Comparison of ENCODE assay signal across 7 mouse cellular contexts in the genomic region with DNA sequence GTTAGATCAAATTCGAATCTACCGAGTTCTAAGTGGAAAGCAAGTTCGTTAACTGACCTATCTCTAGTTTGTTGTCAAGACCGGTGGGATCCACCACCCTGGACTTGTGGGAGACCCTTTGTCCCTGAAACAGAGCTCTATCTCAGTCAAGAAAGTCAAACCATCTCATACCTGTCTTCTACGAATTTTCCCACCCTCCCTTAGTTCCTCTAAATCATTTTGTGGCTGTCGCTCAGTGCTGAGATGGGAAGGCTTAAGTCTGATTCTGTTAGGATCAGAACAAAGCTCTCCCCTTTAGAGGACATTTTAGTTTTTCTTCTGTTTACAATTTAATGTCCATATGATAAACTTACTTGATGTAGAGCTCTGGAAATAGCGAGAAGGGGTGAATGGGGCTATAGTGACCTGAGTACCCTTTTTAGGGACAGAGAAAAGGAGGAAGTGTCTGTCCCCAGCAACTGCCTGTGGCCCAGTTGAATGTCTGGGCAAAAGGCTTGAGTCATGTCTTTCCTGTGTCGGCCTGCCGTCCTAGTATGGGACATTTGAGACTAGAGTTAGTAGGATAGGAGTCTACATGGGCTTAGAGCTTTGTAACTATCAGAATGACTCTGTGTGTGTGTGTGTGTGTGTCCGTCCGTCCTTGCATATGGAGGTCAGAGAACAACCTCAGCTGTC. TPM values are rescaled to one million over a fixed set of nuclear protein-coding genes. Genes with fewer than 3 reads are reported as not detected.
DNase-seq lines count a peak whose midpoint lies in the region; ATAC-seq and TF ChIP-seq lines count a peak whose summit lies in the region.

No protein-coding gene starts in this region.

- peak overlapping the region; percentile 70 for H3K4me2 ChIP-seq in forebrain, embryonic 12.5 days
- H3K4me2 ChIP-seq in limb, embryonic 14.5 days (replicated peaks; ENCODE audit: low read depth, low read length, severe bottlenecking): peak overlapping the region; percentile 93
- peak overlapping the region; percentile 93 for H3K4me2 ChIP-seq in stomach, embryonic 15.5 days

- H3K4me3 ChIP-seq in forebrain, embryonic 12.5 days (replicated peaks): peak overlapping the region; percentile 68
- H3K4me3 ChIP-seq in limb, embryonic 14.5 days (replicated peaks; ENCODE audit: low read length): peak overlapping the region; percentile 59
- H3K4me3 ChIP-seq in stomach, embryonic 15.5 days (replicated peaks): peak overlapping the region; percentile 87

- H3K9me3 ChIP-seq in forebrain, embryonic 12.5 days: no peaks in the 10 kb centered on the region
- no peaks in the 10 kb centered on the region for H3K9me3 ChIP-seq in limb, embryonic 14.5 days (ENCODE audit: control insufficient read depth, low read length)
- H3K9me3 ChIP-seq in stomach, embryonic 15.5 days: no peaks in the 10 kb centered on the region

- no peak for ATAC-seq in forebrain, embryonic 12.5 days (ENCODE audit: low FRiP score)
- no peak for ATAC-seq in limb, embryonic 14.5 days (ENCODE audit: low FRiP score, low read depth)
- no peak for ATAC-seq in stomach, embryonic 15.5 days (ENCODE audit: insufficient read depth, low FRiP score, low read depth)
- ATAC-seq in inflammation-experienced regulatory T-cells, adult 6 months: no peak

- DNase-seq in retina, postnatal 1 day: peak; percentile 21
- no peak for DNase-seq in retina, embryonic 14.5 days (ENCODE audit: low spot score)
- DNase-seq in limb, embryonic 14.5 days (ENCODE audit: low spot score): no peak
- no peak for DNase-seq in testis, postnatal 10 days (ENCODE audit: low spot score)

- H3K36me3 ChIP-seq in forebrain, embryonic 12.5 days (replicated peaks): no peaks in the 10 kb centered on the region
- H3K36me3 ChIP-seq in limb, embryonic 14.5 days (ENCODE audit: control insufficient read depth, insufficient read depth, low read length): no peaks in the 10 kb centered on the region
- H3K36me3 ChIP-seq in stomach, embryonic 15.5 days: no peaks in the 10 kb centered on the region

- H3K27me3 ChIP-seq in forebrain, embryonic 12.5 days: no peaks in the 10 kb centered on the region
- H3K27me3 ChIP-seq in limb, embryonic 14.5 days (ENCODE audit: control insufficient read depth, insufficient read depth, low read length): no peaks in the 10 kb centered on the region
- H3K27me3 ChIP-seq in stomach, embryonic 15.5 days (replicated peaks): no peaks in the 10 kb centered on the region

- WGBS in forebrain, embryonic 12.5 days: 59% methylated on average over 11 of the region's 11 CpGs
- WGBS in limb, embryonic 14.5 days: 65% methylated on average over 11 of the region's 11 CpGs
- 49% methylated on average over 11 of the region's 11 CpGs for WGBS in stomach, embryonic 15.5 days

- no peak overlapping the region for H3K27ac ChIP-seq in forebrain, embryonic 12.5 days
- H3K27ac ChIP-seq in limb, embryonic 14.5 days (replicated peaks; ENCODE audit: low read depth, low read length): no peak overlapping the region
- H3K27ac ChIP-seq in stomach, embryonic 15.5 days: no peak overlapping the region

- H3K9ac ChIP-seq in forebrain, embryonic 12.5 days: peak overlapping the region; percentile 85
- H3K9ac ChIP-seq in limb, embryonic 14.5 days (ENCODE audit: low read depth, low read length, severe bottlenecking): peak overlapping the region; percentile 4; the same call in 1 of the 2 replicates
- H3K9ac ChIP-seq in stomach, embryonic 15.5 days: peak overlapping the region; percentile 72; the same call in 1 of the 2 replicates

- no peak for TF ChIP-seq POLR2A in limb, embryonic 14.5 days (IDR thresholded peaks at IDR 0.05; ENCODE audit: borderline replicate concordance, extremely low read depth, insufficient read depth, insufficient read length)

- peaks cover 25% of the 10 kb centered on the region for H3K4me1 ChIP-seq in forebrain, embryonic 12.5 days
- H3K4me1 ChIP-seq in limb, embryonic 14.5 days (ENCODE audit: control insufficient read depth, insufficient read depth, low read length): peaks cover 7% of the 10 kb centered on the region; the same call in 1 of the 2 replicates
- peaks cover 12% of the 10 kb centered on the region; the same call in 1 of the 2 replicates for H3K4me1 ChIP-seq in stomach, embryonic 15.5 days

RNA-seq across cellular contexts. Expression of gene Mgat5, which starts 2.2 kb away (rescaled TPM):
- 9.7 and 10.5 TPM in 2 replicates for polyA plus RNA-seq in forebrain, embryonic 12.5 days (2016; fragmentation: Nextera tagmentation; extraction: Ambion mirVana)
- 8.4 and 8.8 TPM in 2 replicates for polyA plus RNA-seq in limb, embryonic 14.5 days (2012; rRNA removed)
- 6.6 and 7.9 TPM in 2 replicates for polyA plus RNA-seq in limb, embryonic 14.5 days (2014; fragmentation: Nextera tagmentation; extraction: Ambion mirVana)
- polyA plus RNA-seq in stomach, embryonic 15.5 days (2015; fragmentation: Nextera tagmentation; extraction: Ambion mirVana): 5.4 and 5.7 TPM in 2 replicates
- polyA plus RNA-seq in inflammation-experienced regulatory T-cells, adult 6 months (2017; shearing (Covaris generic)): 10 to 100 TPM; 11.6 to 20.6 (median 16.8) TPM

Comparison
In these comparisons a context has a peak if more than half of its experiments do, and no peak if none do; other contexts are left out.
1. H3K9ac ChIP-seq: peak in every context shown above with its lines; median percentile 85 in forebrain, embryonic 12.5 days; 72 in stomach, embryonic 15.5 days; 4 in limb, embryonic 14.5 days.